Mouse (Mus musculus) layer of hippocampus, adult 9-11 months (tissue): ENCODE data around the gene St6gal2.

ENCODE experiments used
- DNase-seq: peaks from one replicate; pipeline ENCODE4 v3.0.0; 2022

The St6gal2 gene

GRCm38 (mm10) chr17:55445250-55446184 is at the start of gene St6gal2:
St6gal2 (plus strand) TSS chr17:55445382.
- DNase-seq: peak; percentile 63

GRCm38 (mm10) chr17:55406043-55406442 is 39.1 kb upstream of the St6gal2 start:
- DNase-seq: peak; percentile 5

DNA sequence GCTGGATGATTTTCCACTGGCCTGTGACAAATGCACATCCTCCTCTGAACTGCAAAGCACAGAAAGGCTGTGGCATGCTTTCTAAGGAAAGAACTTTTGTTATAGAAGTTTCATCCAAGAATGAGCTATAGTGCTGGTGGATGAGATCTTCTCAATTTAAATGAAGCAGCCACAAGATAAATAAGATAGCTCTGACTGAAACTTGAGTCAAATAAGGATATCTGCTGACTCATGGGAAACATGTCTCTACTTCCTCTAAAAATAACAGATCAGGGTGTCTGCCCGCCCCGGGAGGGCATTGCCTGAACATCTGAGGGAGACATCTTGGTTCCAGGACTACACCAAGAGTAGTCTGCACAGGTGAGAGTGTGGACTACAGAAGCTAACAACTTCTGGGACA is 28.7 kb upstream of the St6gal2 start:
- no peak for DNase-seq

- no peak for DNase-seq
These were observed 974 bp downstream of the St6gal2 start for GRCm38 (mm10) chr17:55446185-55446527.

GRCm38 (mm10) chr17:55446698-55447097 is 1.5 kb downstream of the St6gal2 start:
- DNase-seq: no peak

- no peak for DNase-seq
These were observed 5.8 kb downstream of the St6gal2 start for GRCm38 (mm10) chr17:55450943-55451342.

GRCm38 (mm10) chr17:55454487-55454886 is 9.3 kb downstream of the St6gal2 start:
- no peak for DNase-seq

DNA sequence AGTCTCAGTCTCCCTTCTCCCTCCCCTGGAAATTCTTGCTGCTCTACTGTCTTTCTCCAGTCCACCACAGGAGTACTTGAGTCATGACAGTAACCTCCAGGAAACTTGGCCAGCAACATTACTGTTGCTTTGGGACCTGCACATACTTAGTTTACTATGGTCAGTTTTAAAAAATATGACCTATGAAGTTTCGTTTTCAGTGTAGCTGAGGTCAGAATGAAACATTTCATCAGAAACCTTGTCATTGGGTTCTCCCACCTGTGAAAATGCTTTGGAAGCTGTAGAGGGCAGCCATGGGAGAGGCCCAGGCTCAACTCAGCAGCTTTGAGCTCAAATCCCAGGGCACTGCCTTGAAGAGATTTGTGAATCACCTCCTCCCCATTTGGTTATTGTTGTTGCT is 15.0 kb downstream of the St6gal2 start:
- no peak for DNase-seq

DNA sequence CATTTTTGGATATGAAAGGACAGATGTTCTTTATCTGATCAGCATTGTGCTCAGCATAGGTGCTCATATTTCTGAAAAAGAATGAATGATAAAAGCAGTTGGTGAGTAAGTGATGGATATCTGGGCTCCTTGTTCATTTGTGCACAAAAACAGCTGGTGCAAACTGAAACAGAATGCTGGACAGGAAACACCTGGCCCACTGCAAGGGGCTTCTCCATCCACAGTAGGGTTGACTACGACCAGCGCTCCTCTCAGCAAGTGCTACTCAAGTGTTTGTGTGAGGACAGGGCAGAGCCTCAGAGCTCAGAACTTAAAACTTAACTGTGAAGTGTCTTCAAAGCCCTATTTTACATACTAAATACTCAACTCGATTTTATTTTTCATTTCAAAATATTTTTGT is 22.4 kb downstream of the St6gal2 start:
- DNase-seq: no peak

- no peak for DNase-seq
These were observed 23.8 kb downstream of the St6gal2 start for GRCm38 (mm10) chr17:55468963-55469362.

DNA sequence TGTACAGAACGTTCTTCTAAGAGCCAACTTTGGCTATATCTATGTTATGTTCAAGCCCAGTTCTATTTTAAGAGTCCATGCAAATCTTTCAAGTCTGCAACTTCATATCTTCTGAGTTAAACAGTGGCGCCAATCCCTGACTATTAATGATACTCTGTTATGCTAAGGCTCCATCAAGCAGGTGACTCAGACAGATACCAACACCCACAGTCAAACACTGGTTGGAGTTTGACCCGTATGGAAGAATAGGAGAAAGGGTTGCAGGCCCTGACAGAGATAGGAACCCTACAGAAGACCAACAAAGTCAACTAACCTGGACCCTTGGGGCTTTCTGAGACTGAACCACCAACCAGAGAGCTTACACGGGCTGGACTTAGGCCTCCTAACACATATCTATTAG is 30.8 kb downstream of the St6gal2 start:
- DNase-seq: no peak

- DNase-seq: no peak
These were observed 32.2 kb downstream of the St6gal2 start for GRCm38 (mm10) chr17:55477361-55477760.

DNA sequence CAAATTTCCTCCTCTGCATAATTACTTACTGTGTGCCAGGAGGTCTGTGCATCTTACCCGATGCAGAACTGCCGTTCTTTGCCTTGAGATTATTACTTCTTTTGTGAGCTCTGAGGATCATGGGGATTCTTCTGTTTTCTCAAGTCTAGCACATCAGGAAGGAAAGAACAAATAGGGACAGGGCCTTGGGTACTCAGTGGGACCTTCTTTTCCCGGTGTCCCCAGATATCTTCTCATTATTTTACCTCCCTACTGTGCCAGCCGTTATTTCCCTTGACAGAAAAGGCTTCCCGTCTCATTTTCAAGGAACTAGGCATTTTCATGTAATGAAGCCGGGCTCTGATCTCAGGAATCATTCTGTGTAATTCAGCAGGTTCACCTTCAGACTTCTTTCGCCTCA is 34.2 kb downstream of the St6gal2 start:
- DNase-seq: no peak

DNA sequence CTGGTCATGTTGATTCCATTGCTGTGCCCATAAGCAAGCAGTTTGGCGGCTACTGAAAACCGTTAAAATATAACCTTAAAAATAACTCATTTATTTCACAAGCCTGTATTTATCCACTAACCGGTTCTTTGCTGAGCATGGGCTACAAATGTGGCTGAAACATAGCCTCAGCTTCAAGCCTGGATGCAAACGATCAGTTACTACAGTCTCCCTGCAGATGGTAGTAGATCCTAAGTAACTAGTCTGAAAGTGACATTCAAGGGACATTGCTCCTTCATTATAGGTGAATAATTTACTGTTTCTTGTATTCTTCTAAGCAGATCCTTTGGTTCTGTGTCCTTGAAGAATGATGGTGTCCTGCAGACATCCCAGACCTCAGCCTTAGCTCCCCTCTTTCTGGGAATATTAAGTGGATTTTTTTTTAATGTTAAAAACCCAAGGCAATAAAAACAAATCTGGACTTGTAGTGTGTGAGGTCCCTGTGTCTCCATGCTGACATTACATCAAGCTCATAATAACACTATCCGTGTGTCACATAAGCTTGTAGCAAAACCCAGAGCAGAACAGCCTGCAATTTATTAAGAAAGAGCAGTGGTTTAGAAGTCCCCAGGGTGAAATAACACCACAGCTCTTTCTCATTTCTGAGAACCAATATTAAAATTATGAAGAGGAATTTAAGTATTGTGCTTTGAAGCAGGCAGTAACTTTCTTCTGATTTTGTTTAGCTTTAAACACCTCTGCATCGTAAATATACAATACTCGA is 39.1 kb downstream of the St6gal2 start:
- no peak for DNase-seq

DNA sequence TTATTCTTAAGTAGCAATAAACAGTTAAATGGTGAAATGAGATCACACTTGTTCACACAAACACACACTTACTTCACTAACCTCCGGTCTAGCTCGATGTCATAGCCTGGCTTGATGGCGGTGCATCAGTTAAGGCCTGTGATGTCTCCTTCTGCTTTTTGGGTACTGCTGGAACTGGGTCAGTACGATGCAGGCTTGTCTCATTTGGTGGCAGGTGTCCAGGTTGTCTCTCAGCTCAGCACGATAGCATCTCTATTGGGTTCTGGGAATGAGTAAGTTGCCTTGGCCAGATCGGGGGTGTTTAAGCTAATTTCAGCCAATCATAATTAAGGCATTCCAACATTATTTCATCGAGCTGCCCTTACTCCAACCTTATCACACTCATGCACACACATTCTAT is 86.7 kb downstream of the St6gal2 start:
- no peak for DNase-seq

DNA sequence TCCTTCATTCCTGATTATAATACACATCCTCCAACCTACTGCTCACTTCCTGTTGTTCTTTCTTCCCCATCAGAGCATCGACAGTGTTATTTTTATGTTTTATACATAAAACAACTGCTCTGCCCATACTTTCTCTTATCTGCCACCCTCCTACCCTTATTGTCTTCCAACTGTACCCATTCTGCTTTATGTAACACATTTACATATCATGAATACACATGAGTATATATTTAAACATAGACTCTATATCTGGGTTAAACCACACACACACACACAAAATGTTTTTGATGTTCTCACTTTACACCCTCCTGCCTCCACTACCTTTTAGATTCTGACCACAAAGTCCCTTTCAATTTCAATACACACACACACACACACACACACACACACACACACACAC is 103.3 kb downstream of the St6gal2 start:
- no peak for DNase-seq

DNA sequence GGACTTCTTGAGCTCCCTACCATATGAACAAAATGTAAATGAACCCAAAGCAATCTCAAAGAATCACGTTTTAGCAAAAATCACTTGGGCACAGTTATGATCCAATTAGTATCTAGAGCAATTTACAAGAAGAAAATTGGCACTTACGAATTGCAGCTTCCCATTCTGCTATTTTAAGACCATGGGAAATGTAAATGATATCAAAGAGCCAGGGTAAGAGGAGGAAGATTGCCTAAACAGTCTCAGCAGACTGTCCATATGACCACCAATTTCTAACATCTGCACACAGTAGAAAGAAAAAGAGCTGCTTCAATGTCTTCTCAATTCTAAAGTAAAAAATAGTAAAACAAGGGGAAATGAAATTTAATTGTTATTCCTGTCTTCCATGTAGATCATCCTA is 116.6 kb downstream of the St6gal2 start:
- DNase-seq: no peak
